Mouse (Mus musculus): ENCODE measurements around the gene Btbd1.

The Btbd1 gene

DNA sequence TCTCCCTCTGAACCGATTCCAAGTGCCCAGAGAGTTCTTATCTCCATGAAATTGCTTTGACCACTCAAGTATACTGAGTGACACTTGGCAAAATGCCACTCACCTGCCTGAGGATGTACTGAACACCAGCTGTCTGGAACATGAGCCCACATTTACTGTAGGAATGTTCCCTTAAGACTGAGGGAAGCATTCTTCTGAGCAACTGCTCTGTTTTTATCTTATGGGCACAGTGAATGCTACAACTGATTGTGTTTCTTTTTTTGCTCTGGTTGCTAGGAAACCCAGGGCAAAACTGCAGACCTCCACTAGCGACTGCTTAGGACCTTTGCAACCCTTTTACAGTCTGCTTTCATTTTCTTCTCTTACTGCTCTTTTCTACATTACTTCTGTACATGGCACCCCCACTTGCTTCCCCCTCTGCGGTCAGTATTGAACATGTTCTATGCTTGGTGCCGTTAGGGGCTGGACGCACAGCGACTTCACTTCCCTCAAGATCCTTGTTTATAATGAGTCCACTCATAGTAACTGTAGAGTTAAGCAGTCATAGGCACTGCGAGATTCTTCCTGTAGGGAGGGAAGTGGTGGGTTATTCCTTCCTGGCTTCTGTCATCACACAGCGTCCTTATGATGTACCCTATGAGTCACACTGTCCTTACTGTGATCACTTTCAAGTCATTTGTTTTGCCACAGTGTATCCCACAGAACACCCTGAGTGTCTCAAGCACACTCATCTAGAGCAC lies 25.5 kb upstream of the Btbd1 start:
- in situ Hi-C loops (cut with MboI; ENCODE audit: unreplicated experiment in 2 of 2) = no loop called here

DNA sequence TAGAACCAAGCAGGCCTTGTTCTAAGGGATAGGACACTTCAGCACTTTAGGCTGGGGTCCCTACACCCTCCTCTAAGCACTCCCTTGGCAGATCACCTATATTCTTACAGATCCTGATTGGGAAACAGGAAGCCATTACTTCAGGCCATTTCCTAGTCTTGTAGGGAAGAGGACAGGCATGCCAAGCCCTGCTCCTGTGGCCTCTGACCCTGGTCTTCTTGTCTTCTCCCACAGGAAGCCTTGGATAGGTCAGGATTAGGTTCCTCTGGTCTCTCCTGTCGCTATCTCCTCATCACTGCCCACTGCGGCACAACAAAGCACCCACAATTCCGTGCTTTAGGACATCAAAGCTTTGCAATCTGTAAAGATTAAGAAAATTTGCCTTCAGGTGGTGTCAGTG lies 22.5 kb upstream of the Btbd1 start:
- in situ Hi-C loops (cut with MboI; ENCODE audit: unreplicated experiment in 2 of 2) = no loop called here

DNA sequence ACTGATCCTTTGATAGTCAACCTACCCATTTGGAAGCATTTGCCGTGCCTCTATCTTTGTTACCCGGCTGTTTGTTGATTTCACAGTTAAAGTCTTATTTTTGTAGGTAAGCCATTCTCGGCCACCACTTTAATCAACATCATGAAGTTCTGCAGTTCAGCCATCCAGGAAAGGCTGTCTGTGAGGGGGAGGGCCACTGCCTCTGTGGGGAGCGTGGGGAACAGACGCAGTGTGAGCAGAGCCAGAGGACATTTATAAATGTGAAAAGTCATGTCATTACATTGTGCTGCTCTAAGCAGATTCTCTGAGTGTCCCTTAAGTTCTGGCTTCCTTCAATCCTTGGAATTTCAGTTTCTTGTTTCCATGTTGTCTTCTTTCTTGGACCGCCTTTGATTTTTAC lies 20.9 kb upstream of the Btbd1 start:
- in situ Hi-C loops (cut with MboI; ENCODE audit: unreplicated experiment in 2 of 2) = no loop called here

DNA sequence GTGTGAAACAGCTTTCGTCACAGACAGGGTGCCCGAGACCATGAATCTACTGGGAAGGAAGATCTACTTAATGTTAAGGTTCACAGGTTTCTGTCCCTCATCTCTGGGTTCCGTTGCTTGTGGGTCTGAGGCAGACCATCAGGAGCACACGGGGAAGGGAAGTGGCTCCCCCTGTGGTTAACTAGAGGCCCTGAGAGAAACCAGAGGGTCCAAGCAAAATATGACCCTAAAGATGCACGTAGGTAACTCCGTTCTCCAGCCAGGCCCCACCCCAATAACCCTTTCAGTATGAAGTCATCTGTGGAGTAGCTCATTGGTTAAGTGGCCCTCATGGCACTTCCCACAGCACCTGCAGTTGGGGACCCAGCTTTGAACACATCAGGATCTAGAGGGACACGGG lies 20.4 kb upstream of the Btbd1 start:
- in situ Hi-C loops (cut with MboI; ENCODE audit: unreplicated experiment in 2 of 2) = loop anchor here in 1 of 2 experiments (25.0 kb wide), 1 partner anchor 1963 kb away; no protein-coding TSS in a partner anchor

DNA sequence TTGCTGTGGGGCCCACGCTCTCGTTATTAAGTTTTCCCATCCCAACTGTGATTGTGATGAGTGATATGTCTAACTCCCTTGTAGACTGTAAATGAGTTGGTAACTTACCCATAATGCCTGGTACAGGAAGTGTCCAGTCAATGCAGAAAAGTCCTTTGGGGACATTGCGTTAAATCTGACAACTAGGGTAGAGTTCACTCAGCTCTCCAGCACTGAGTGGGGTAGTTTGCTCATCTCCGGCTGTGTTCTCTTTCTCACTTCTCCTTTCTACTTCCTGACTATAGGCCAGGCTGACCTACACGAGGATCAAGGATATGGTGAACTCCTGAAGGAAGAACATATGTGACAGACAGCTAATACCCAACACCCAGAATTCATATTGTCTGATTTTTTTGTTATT lies 20.0 kb upstream of the Btbd1 start:
- in situ Hi-C loops (cut with MboI; ENCODE audit: unreplicated experiment in 2 of 2) = loop anchor here in 1 of 2 experiments (25.0 kb wide), 1 partner anchor 1963 kb away; no protein-coding TSS in a partner anchor

DNA sequence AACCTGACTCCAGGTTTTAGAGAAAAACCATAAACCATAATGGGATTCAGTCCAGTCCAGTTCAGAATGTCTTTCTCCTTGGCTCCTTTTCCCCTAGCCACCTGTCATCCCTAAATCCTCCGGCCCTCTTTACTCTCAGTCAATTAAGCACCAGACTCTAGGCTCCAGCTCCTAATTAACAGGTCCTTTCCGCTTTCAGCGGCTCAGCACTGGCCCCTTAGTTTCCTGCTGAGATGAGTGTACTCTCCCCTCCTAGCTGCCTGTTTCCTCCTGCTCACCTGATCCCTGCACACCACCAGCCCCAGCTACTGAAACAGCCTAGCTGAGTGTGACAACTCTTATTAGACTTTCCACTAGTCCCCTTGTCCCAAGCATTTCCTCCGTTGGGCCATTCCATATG lies 18.5 kb upstream of the Btbd1 start:
- in situ Hi-C loops (cut with MboI; ENCODE audit: unreplicated experiment in 2 of 2) = loop anchor here in 1 of 2 experiments (25.0 kb wide), 1 partner anchor 1965 kb away; no protein-coding TSS in a partner anchor

DNA sequence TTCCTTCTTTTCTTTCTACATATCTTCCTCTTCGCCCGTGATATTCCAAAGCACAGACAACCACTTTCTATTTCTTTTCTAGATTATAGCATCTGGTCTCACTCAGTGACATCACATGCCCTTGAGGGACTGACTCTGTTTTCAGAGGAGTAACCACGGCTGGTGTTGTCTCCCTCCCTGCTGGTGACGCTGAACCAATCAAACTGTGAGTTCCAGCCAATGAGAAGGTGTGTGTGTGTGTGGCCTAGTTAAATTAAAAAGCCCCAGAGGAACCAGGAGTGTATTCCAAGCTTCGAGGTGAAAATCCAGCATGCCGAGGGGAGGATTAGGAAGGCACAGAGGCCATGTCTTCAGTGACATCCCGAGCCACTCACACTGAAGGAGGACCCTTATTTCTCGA lies 17.8 kb upstream of the Btbd1 start:
- in situ Hi-C loops (cut with MboI; ENCODE audit: unreplicated experiment in 2 of 2) = loop anchor here in 1 of 2 experiments (25.0 kb wide), 1 partner anchor 1965 kb away; no protein-coding TSS in a partner anchor

DNA sequence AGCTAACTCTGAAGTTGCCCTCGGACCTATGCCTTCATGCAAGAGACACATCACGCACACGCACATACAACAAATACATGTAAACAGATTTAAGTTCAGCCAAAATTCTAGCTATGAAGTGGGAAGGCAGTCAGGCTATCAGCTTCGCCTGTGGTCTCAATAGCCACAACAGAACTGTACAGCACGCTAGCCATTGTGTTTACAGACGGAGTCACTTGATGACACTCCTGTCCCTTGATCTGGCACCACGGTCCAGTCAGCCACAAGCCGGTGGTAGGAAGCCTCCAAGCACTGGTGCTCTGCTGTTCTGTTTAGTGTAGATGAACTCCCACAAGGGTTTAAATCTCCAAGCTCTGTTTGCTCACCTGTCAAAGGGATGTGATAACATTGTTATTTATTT lies 16.8 kb upstream of the Btbd1 start:
- in situ Hi-C loops (cut with MboI; ENCODE audit: unreplicated experiment in 2 of 2) = loop anchor here in 1 of 2 experiments (25.0 kb wide), 1 partner anchor 1966 kb away; no protein-coding TSS in a partner anchor

DNA sequence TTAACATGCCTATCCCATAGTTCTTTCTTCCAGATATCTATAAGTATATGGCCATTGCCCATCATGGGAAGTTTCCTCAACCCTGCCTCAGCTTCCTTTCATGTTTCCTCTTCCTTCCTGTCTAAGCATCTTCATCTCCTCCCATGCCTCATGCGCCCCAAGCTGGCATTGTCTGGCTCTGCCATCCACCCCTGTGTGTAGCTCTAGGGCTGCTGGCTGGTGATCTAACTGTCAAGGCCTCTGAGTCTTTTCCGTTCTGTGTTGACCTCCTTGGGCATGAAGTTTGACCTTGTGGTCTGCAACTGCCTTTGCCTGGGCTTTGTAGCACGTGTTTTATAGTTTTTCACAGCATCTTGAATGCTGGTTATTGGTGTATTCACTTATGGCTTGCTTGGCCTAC lies 16.1 kb upstream of the Btbd1 start:
- in situ Hi-C loops (cut with MboI; ENCODE audit: unreplicated experiment in 2 of 2) = loop anchor here in 1 of 2 experiments (25.0 kb wide), 1 partner anchor 1967 kb away; no protein-coding TSS in a partner anchor

DNA sequence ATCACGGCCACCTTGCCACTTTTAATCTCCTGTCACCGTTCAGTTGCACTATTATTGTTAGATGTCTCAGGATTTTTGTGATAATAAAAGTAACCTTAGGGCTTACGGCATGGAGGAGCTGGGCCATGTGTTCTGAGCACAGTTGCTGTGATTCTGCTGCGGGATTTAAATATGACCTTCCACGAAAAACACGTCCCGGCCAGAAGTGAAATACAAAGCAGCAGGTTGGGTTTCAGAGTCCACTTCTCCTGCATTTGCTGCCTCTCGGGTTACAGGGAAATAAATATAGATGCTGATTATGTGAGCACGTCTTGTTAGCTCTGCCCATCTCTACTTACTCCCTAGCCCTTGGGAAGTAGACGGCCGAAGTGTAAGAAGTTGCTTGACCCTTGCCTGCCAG lies 15.6 kb upstream of the Btbd1 start:
- in situ Hi-C loops (cut with MboI; ENCODE audit: unreplicated experiment in 2 of 2) = loop anchor here in 1 of 2 experiments (25.0 kb wide), 1 partner anchor 1968 kb away; no protein-coding TSS in a partner anchor

DNA sequence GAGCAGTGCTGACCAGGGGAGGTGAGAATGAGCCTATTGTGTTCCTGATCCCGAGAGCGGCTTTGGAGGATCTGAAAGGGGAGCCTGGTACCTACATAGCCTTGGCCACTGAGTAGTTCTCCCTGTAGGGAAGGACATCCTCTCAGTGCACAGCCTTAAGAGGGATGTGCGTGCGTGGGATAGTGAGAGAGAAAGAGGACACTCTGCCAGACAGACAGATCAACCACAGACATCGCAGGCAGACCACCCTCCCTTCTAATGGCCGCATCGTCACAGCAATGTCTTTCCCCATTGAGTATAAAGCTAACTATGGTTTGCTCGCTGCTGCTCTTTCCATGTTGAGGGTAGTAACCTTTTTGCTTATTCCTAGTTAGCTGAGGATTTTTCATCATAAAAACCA lies 14.7 kb upstream of the Btbd1 start:
- in situ Hi-C loops (cut with MboI; ENCODE audit: unreplicated experiment in 2 of 2) = loop anchor here in 1 of 2 experiments (25.0 kb wide), 1 partner anchor 1968 kb away; no protein-coding TSS in a partner anchor

DNA sequence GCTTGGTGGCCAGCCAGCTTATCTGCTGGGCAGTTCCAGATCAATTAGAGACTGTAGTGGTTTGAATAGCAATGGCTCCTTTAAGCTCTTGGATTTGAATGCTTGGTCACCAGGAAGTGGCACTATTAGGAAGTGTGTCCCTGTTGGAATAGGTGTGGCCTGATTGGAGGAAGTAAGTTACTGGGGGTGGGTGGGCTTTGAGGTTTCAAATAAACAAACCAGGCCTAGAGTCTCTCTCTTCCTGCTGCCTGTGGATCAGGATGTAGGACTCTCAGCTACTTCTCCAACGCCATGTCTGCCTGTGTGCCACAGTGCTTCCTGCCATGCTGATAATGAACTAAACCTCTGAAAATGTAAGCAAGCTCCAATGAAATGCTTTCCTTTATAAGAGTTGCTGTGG lies 13.8 kb upstream of the Btbd1 start:
- in situ Hi-C loops (cut with MboI; ENCODE audit: unreplicated experiment in 2 of 2) = loop anchor here in 1 of 2 experiments (25.0 kb wide), 1 partner anchor 1969 kb away; no protein-coding TSS in a partner anchor

DNA sequence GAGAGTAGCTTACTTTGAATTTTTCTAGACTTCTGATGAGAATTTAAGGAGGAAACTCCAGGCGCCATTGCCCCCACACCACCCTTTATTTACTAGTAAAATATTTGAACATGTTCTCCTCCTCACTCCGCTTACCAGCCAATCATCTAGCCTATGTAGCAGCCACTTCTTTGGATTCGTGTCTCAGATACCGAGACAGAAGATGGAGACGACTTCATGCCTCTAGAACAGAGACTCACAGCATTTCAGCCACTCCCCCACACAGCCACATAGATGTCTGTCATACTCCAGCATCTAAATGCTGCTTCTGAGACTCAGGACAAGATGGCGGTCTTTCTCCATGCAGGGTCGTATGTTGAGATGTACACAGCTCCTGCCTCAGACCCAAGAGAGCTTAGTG lies 12.9 kb upstream of the Btbd1 start:
- in situ Hi-C loops (cut with MboI; ENCODE audit: unreplicated experiment in 2 of 2) = loop anchor here in 1 of 2 experiments (25.0 kb wide), 1 partner anchor 1970 kb away; no protein-coding TSS in a partner anchor

DNA sequence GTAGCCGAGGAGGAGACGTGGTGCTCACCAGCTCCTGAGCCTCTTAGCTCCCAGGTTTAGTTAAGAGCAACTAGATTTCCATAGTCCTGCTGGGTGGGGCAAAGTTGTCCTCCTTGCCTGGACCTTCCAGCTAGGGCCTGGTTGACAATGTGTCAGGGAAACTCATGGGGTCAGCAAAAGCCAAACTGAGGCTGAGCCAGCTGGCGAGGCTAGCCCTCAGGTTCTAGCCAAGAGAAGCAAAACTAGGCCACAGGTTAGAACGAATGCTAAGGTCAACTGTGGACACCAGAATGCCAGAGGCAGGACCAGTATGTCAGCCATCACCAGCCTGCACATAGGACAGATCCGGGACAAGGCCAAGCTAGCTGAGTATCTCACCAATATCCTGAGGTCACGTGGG lies 12.2 kb upstream of the Btbd1 start:
- in situ Hi-C loops (cut with MboI; ENCODE audit: unreplicated experiment in 2 of 2) = loop anchor here in 1 of 2 experiments (25.0 kb wide), 1 partner anchor 1971 kb away; no protein-coding TSS in a partner anchor

DNA sequence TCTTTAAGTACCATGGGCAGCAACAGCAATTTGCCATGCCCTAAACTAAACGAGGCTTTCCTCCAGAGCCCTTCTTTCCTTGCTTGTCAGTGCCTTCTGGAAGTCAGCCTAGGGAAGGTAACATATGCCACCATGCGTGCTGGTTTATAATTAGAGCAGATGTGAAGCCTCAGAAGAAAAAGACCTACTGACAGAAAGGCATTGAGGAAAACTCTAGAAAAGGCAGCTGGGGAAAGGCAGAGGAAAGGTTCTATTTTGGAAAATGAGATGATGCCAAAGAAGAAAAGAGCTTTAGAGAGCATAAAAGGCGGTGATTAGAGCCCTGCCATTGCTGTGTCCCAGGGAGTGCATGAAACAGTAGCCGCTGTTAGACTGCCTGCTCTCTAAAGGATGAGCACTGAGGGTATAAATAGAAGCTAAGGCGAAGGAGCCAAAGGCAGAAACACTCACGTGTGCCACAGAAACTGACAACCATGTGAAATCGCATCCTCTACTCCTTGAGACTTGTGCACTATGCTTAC lies 11.5 kb upstream of the Btbd1 start:
- in situ Hi-C loops (cut with MboI; ENCODE audit: unreplicated experiment in 2 of 2) = loop anchor here in 1 of 2 experiments (25.0 kb wide), 1 partner anchor 1972 kb away; no protein-coding TSS in a partner anchor

DNA sequence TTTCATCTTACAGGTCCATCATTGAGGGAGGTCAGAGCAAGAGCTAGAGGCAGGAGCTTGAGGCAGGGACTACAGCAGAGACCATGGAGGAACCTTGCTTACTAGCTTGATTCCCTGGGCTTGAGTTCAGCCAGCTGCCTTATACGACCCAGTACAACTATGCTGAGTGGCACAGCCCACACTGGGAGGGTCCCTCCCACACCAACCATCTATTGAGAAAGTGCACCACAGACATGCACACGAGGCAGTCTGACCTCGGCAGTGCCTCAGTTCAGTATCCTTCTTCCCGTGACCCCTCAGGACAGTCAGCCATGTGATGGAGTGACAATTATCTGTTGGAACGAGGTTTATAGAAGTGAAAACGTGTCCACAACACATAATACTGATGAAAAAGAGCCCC lies 10.5 kb upstream of the Btbd1 start:
- in situ Hi-C loops (cut with MboI; ENCODE audit: unreplicated experiment in 2 of 2) = loop anchor here in 1 of 2 experiments (25.0 kb wide), 1 partner anchor 1973 kb away; no protein-coding TSS in a partner anchor

DNA sequence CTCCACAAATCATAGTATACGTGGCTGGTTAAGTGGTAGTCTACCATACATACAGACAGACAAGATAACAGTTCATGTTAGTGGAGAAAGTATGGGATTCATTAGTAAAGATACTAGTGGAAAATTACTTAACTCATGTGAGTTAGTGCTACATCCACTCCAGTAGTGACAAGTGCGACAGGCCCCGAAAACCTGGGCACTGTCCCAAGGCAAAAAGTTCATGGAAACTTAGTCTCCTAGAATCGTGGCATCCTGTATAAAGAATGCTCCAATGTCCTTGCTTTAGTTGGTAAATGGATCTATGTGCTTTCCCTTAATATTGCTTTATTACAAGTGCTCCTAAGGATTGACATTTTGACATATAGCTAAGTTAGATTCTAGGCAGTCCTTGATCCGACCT lies 8.5 kb upstream of the Btbd1 start:
- in situ Hi-C loops (cut with MboI; ENCODE audit: unreplicated experiment in 2 of 2) = loop anchor here in 1 of 2 experiments (25.0 kb wide), 1 partner anchor 1975 kb away; no protein-coding TSS in a partner anchor

DNA sequence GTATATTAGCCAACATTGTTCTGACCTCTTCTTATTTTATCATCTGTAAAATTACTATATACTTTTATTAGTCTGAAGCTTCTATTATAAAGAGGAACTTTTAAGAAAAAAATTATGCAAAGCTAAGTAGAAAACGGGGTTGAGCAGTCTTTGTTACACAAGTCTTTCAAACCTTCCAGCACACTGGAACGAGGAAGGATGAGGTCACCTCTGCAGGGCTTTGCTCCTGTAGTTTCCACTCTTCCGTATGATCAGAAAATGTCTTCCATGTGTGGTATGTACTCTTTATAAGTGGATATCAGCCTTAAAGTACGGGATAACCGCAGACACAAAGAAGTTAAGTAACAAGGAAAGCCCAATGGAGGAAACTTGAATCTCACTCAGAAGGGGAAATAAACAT lies 6.2 kb upstream of the Btbd1 start:
- in situ Hi-C loops (cut with MboI; ENCODE audit: unreplicated experiment in 2 of 2) = loop anchor here in 1 of 2 experiments (25.0 kb wide), 1 partner anchor 1977 kb away; no protein-coding TSS in a partner anchor

DNA sequence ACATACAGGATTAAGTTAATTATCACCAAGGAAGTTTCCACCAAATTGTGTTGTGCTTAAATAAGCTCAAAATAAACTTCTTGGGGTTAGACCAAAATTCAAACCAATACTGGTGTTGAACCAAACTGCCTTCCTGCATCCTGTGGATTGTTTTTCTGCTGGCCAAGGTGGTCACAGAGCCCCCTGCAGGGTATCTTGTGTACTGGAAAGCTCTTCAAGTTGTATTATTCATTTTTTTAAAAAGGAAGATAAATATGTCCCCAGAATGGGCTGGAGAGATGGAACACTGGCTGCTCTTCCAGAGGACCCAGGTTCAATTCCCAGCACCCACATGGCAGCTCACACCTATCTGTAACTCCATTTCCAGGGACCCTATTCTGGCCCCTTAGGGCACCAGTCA lies 5.6 kb upstream of the Btbd1 start:
- in situ Hi-C loops (cut with MboI; ENCODE audit: unreplicated experiment in 2 of 2) = loop anchor here in 1 of 2 experiments (25.0 kb wide), 1 partner anchor 1977 kb away; no protein-coding TSS in a partner anchor

DNA sequence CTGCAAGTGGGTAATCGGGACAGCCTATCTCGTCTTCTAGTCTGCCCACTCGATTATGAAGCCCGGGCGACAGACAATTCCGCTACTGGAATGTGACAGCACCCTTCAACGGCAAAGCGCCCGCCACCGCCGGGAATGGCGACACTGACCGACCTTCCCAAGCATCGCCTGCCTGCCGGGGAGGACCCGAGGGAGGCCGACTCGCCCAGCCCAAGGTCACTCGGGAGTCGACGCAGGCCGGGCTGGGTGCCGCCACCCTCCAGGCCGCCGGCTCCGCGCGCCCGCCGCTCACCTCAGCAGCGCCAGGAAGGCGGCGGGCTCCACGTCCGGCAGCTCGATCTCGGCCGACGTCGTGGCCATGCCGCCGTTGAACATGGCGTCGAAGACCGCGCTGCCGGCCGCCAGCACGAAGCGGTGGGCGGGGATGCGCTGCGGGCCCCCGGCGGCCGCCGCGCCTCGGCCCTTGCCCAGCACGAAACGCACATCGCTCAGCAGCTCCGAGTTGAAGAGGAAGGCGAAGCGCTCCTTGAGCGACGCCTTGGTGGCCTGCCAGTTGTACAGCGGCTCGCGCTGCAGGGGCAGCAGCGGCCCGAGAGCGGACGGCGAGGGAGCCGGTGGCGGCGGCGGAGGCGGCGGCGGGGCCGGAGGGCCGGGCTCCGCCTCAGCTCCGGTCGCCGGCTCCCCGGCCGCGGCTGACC lies 401 bp downstream of the Btbd1 start:
- in situ Hi-C loops (cut with MboI; ENCODE audit: unreplicated experiment in 2 of 2) = loop anchor here in 1 of 2 experiments (5.0 to 25.0 kb wide), 2 partner anchors 33 to 1983 kb away; no protein-coding TSS in a partner anchor
